Mouse (Mus musculus): Measurements from ENCODE around the gene Gm37240. TPM values are rescaled to one million over a fixed set of nuclear protein-coding genes. Genes with fewer than 3 reads are reported as not detected.
A peak's percentile ranks its signal among the peaks of the same experiment; 100 is the strongest.

Gene Gm37240
- polyA plus RNA-seq, 1 experiment from 2014 or later: 3.2 TPM

GRCm38 (mm10) chr3:85863996-85864395 is 23.3 kb downstream of the Gm37240 start:
- ATAC-seq (replicated peaks; ENCODE audit: insufficient number of reproducible peaks, low FRiP score, low TSS enrichment, low read depth): no peak

GRCm38 (mm10) chr3:85862886-85863285 is 24.4 kb downstream of the Gm37240 start:
- no peaks in the 10 kb centered on the region for H3K4me1 ChIP-seq (ENCODE audit: control insufficient read depth, insufficient read depth, low read length)
- no peaks in the 10 kb centered on the region for H3K27me3 ChIP-seq (ENCODE audit: control insufficient read depth, insufficient read depth, low read length)
- H3K9me3 ChIP-seq (replicated peaks; ENCODE audit: control insufficient read depth, low read length): no peaks in the 10 kb centered on the region
- H3K27ac ChIP-seq (replicated peaks; ENCODE audit: low read depth, low read length): no peak overlapping the region
- no peaks in the 10 kb centered on the region for H3K36me3 ChIP-seq (replicated peaks; ENCODE audit: control insufficient read depth, insufficient read depth, low read depth, low read length)
- no peak overlapping the region for H3K4me2 ChIP-seq (ENCODE audit: low read depth, low read length)
- DNase-seq (ENCODE audit: low spot score) (no peak), ATAC-seq (replicated peaks; ENCODE audit: insufficient number of reproducible peaks, low FRiP score, low TSS enrichment, low read depth) (no peak)
- no peak overlapping the region for H3K4me3 ChIP-seq (ENCODE audit: low read depth, low read length)
- no peak overlapping the region for H3K9ac ChIP-seq (replicated peaks; ENCODE audit: low read length)
- 85% methylated on average over 2 of the region's 2 CpGs for WGBS

More at GRCm38 (mm10) chr3:85863996-85864395, 23.3 kb downstream of the Gm37240 start:
- no peaks in the 10 kb centered on the region for H3K27me3 ChIP-seq (ENCODE audit: control insufficient read depth, insufficient read depth, low read length)
- H3K36me3 ChIP-seq (replicated peaks; ENCODE audit: control insufficient read depth, insufficient read depth, low read depth, low read length): no peaks in the 10 kb centered on the region
- H3K9ac ChIP-seq (replicated peaks; ENCODE audit: low read length): no peak overlapping the region
- DNase-seq (ENCODE audit: low spot score): no peak
- H3K9me3 ChIP-seq (replicated peaks; ENCODE audit: control insufficient read depth, low read length): no peaks in the 10 kb centered on the region
- no peaks in the 10 kb centered on the region for H3K4me1 ChIP-seq (ENCODE audit: control insufficient read depth, insufficient read depth, low read length)
- WGBS: 24% methylated on average over 3 of the region's 3 CpGs
- no peak overlapping the region for H3K27ac ChIP-seq (replicated peaks; ENCODE audit: low read depth, low read length)
- H3K4me3 ChIP-seq (ENCODE audit: low read depth, low read length): no peak overlapping the region
- H3K4me2 ChIP-seq (ENCODE audit: low read depth, low read length): no peak overlapping the region

GRCm38 (mm10) chr3:85860996-85861395 is 26.3 kb downstream of the Gm37240 start:
- Histone ChIP-seq H3K36me3 (replicated peaks; ENCODE audit: control insufficient read depth, insufficient read depth, low read depth, low read length) (no peaks in the 10 kb centered on the region), H3K4me3 (ENCODE audit: low read depth, low read length) (no peak overlapping the region), H3K4me1 (ENCODE audit: control insufficient read depth, insufficient read depth, low read length) (no peaks in the 10 kb centered on the region), H3K4me2 (ENCODE audit: low read depth, low read length) (no peak overlapping the region), H3K27ac (replicated peaks; ENCODE audit: low read depth, low read length) (no peak overlapping the region), H3K9ac (replicated peaks; ENCODE audit: low read length) (no peak overlapping the region), H3K9me3 (replicated peaks; ENCODE audit: control insufficient read depth, low read length) (no peaks in the 10 kb centered on the region), H3K27me3 (ENCODE audit: control insufficient read depth, insufficient read depth, low read length) (no peaks in the 10 kb centered on the region)
- DNase-seq (ENCODE audit: low spot score) (no peak), ATAC-seq (replicated peaks; ENCODE audit: insufficient number of reproducible peaks, low FRiP score, low TSS enrichment, low read depth) (no peak)
- 91% methylated on average over 5 of the region's 5 CpGs for WGBS

GRCm38 (mm10) chr3:85859311-85859710 is 28.0 kb downstream of the Gm37240 start:
- ATAC-seq (replicated peaks; ENCODE audit: insufficient number of reproducible peaks, low FRiP score, low TSS enrichment, low read depth) (no peak), DNase-seq (ENCODE audit: low spot score) (no peak)
- 81% methylated on average over 6 of the region's 6 CpGs for WGBS

GRCm38 (mm10) chr3:85858140-85859135 is 28.9 kb downstream of the Gm37240 start:
- no peak overlapping the region for H3K27ac ChIP-seq (replicated peaks; ENCODE audit: low read depth, low read length)
- no peak overlapping the region for H3K9ac ChIP-seq (replicated peaks; ENCODE audit: low read length)
- DNase-seq (ENCODE audit: low spot score): peak; percentile 14
- no peak for ATAC-seq (replicated peaks; ENCODE audit: insufficient number of reproducible peaks, low FRiP score, low TSS enrichment, low read depth)
- H3K9me3 ChIP-seq (replicated peaks; ENCODE audit: control insufficient read depth, low read length): no peaks in the 10 kb centered on the region
- no peak overlapping the region for H3K4me2 ChIP-seq (ENCODE audit: low read depth, low read length)
- no peaks in the 10 kb centered on the region for H3K27me3 ChIP-seq (ENCODE audit: control insufficient read depth, insufficient read depth, low read length)
- no peaks in the 10 kb centered on the region for H3K4me1 ChIP-seq (ENCODE audit: control insufficient read depth, insufficient read depth, low read length)
- H3K36me3 ChIP-seq (replicated peaks; ENCODE audit: control insufficient read depth, insufficient read depth, low read depth, low read length): no peaks in the 10 kb centered on the region
- no peak overlapping the region for H3K4me3 ChIP-seq (ENCODE audit: low read depth, low read length)
- WGBS: 61% methylated on average over 11 of the region's 11 CpGs

More at GRCm38 (mm10) chr3:85859311-85859710, 28.0 kb downstream of the Gm37240 start:
- Histone ChIP-seq H3K9ac (replicated peaks; ENCODE audit: low read length) (no peak overlapping the region), H3K4me1 (ENCODE audit: control insufficient read depth, insufficient read depth, low read length) (no peaks in the 10 kb centered on the region), H3K27ac (replicated peaks; ENCODE audit: low read depth, low read length) (no peak overlapping the region), H3K9me3 (replicated peaks; ENCODE audit: control insufficient read depth, low read length) (no peaks in the 10 kb centered on the region), H3K4me2 (ENCODE audit: low read depth, low read length) (no peak overlapping the region), H3K27me3 (ENCODE audit: control insufficient read depth, insufficient read depth, low read length) (no peaks in the 10 kb centered on the region), H3K4me3 (ENCODE audit: low read depth, low read length) (no peak overlapping the region), H3K36me3 (replicated peaks; ENCODE audit: control insufficient read depth, insufficient read depth, low read depth, low read length) (no peaks in the 10 kb centered on the region)

GRCm38 (mm10) chr3:85857083-85857482 is 30.2 kb downstream of the Gm37240 start:
- Histone ChIP-seq H3K36me3 (replicated peaks; ENCODE audit: control insufficient read depth, insufficient read depth, low read depth, low read length) (no peaks in the 10 kb centered on the region), H3K9ac (replicated peaks; ENCODE audit: low read length) (no peak overlapping the region), H3K27me3 (ENCODE audit: control insufficient read depth, insufficient read depth, low read length) (no peaks in the 10 kb centered on the region), H3K4me3 (ENCODE audit: low read depth, low read length) (no peak overlapping the region), H3K9me3 (replicated peaks; ENCODE audit: control insufficient read depth, low read length) (no peaks in the 10 kb centered on the region), H3K4me1 (ENCODE audit: control insufficient read depth, insufficient read depth, low read length) (no peaks in the 10 kb centered on the region), H3K27ac (replicated peaks; ENCODE audit: low read depth, low read length) (no peak overlapping the region), H3K4me2 (ENCODE audit: low read depth, low read length) (no peak overlapping the region)
- ATAC-seq (replicated peaks; ENCODE audit: insufficient number of reproducible peaks, low FRiP score, low TSS enrichment, low read depth) (no peak), DNase-seq (ENCODE audit: low spot score) (no peak)
- 34% methylated on average over 4 of the region's 4 CpGs for WGBS

- no peak overlapping the region for H3K4me2 ChIP-seq (ENCODE audit: low read depth, low read length)
- no peaks in the 10 kb centered on the region for H3K9me3 ChIP-seq (replicated peaks; ENCODE audit: control insufficient read depth, low read length)
- DNase-seq (ENCODE audit: low spot score) (no peak), ATAC-seq (replicated peaks; ENCODE audit: insufficient number of reproducible peaks, low FRiP score, low TSS enrichment, low read depth) (no peak)
- no peaks in the 10 kb centered on the region for H3K4me1 ChIP-seq (ENCODE audit: control insufficient read depth, insufficient read depth, low read length)
- H3K4me3 ChIP-seq (ENCODE audit: low read depth, low read length): no peak overlapping the region
- no peaks in the 10 kb centered on the region for H3K27me3 ChIP-seq (ENCODE audit: control insufficient read depth, insufficient read depth, low read length)
- H3K9ac ChIP-seq (replicated peaks; ENCODE audit: low read length): no peak overlapping the region
- H3K36me3 ChIP-seq (replicated peaks; ENCODE audit: control insufficient read depth, insufficient read depth, low read depth, low read length): no peaks in the 10 kb centered on the region
- whole genome bisulfite sequencing: 84% methylated on average over 5 of the region's 5 CpGs
- no peak overlapping the region for H3K27ac ChIP-seq (replicated peaks; ENCODE audit: low read depth, low read length)
Measured at GRCm38 (mm10) chr3:85855947-85856346, 31.4 kb downstream of the Gm37240 start.

- 79% methylated on average over 3 of the region's 3 CpGs for WGBS
Measured at GRCm38 (mm10) chr3:85855043-85855442, 32.3 kb downstream of the Gm37240 start.

More at GRCm38 (mm10) chr3:85855043-85855442, 32.3 kb downstream of the Gm37240 start:
- DNase-seq (ENCODE audit: low spot score) (no peak), ATAC-seq (replicated peaks; ENCODE audit: insufficient number of reproducible peaks, low FRiP score, low TSS enrichment, low read depth) (no peak)
- no peak overlapping the region for H3K9ac ChIP-seq (replicated peaks; ENCODE audit: low read length)
- no peaks in the 10 kb centered on the region for H3K9me3 ChIP-seq (replicated peaks; ENCODE audit: control insufficient read depth, low read length)
- no peak overlapping the region for H3K27ac ChIP-seq (replicated peaks; ENCODE audit: low read depth, low read length)
- no peaks in the 10 kb centered on the region for H3K4me1 ChIP-seq (ENCODE audit: control insufficient read depth, insufficient read depth, low read length)
- H3K4me2 ChIP-seq (ENCODE audit: low read depth, low read length): no peak overlapping the region
- H3K27me3 ChIP-seq (ENCODE audit: control insufficient read depth, insufficient read depth, low read length): no peaks in the 10 kb centered on the region
- no peak overlapping the region for H3K4me3 ChIP-seq (ENCODE audit: low read depth, low read length)
- H3K36me3 ChIP-seq (replicated peaks; ENCODE audit: control insufficient read depth, insufficient read depth, low read depth, low read length): no peaks in the 10 kb centered on the region
